Mouse (Mus musculus): ENCODE data around the gene Taar6. TPM values are rescaled to one million over a fixed set of nuclear protein-coding genes. Genes with fewer than 3 reads are reported as not detected.
A peak's percentile ranks its signal among the peaks of the same experiment; 100 is the strongest.

The Taar6 gene
- polyA plus RNA-seq, 1 experiment from 2014 or later: not detected

GRCm38 (mm10) chr10:23978901-23979705 lies 6.3 kb downstream of the Taar6 start:
- Histone ChIP-seq H3K4me2 (replicated peaks; ENCODE audit: low read depth, low read length) (no peak overlapping the region), H3K27ac (ENCODE audit: low read depth, low read length) (no peak overlapping the region), H3K4me3 (ENCODE audit: low read depth, low read length) (no peak overlapping the region), H3K9ac (ENCODE audit: low read depth, low read length) (no peak overlapping the region), H3K9me3 (ENCODE audit: control insufficient read depth, low read length) (no peaks in the 10 kb centered on the region), H3K36me3 (ENCODE audit: control insufficient read depth, insufficient read depth, low read length) (no peaks in the 10 kb centered on the region), H3K27me3 (ENCODE audit: control insufficient read depth, insufficient read depth, low read length) (no peaks in the 10 kb centered on the region), H3K4me1 (replicated peaks; ENCODE audit: control insufficient read depth, insufficient read depth, low read length) (no peaks in the 10 kb centered on the region)
- ATAC-seq (ENCODE audit: low FRiP score) (peak; percentile 82), DNase-seq (ENCODE audit: low spot score) (peak; percentile 87)
- 50% methylated on average over 16 of the region's 16 CpGs for whole genome bisulfite sequencing

- H3K9me3 ChIP-seq (ENCODE audit: control insufficient read depth, low read length): no peaks in the 10 kb centered on the region
- H3K4me3 ChIP-seq (ENCODE audit: low read depth, low read length): no peak overlapping the region
- no peaks in the 10 kb centered on the region for H3K36me3 ChIP-seq (ENCODE audit: control insufficient read depth, insufficient read depth, low read length)
- H3K4me2 ChIP-seq (replicated peaks; ENCODE audit: low read depth, low read length): no peak overlapping the region
- H3K9ac ChIP-seq (ENCODE audit: low read depth, low read length): no peak overlapping the region
- H3K27me3 ChIP-seq (ENCODE audit: control insufficient read depth, insufficient read depth, low read length): no peaks in the 10 kb centered on the region
- DNase-seq (ENCODE audit: low spot score) (no peak), ATAC-seq (ENCODE audit: low FRiP score) (no peak)
- H3K27ac ChIP-seq (ENCODE audit: low read depth, low read length): no peak overlapping the region
- no peaks in the 10 kb centered on the region for H3K4me1 ChIP-seq (replicated peaks; ENCODE audit: control insufficient read depth, insufficient read depth, low read length)
- WGBS: 45% methylated on average over 4 of the region's 4 CpGs
These were observed 7.5 kb downstream of the Taar6 start for GRCm38 (mm10) chr10:23977958-23978357.

DNA sequence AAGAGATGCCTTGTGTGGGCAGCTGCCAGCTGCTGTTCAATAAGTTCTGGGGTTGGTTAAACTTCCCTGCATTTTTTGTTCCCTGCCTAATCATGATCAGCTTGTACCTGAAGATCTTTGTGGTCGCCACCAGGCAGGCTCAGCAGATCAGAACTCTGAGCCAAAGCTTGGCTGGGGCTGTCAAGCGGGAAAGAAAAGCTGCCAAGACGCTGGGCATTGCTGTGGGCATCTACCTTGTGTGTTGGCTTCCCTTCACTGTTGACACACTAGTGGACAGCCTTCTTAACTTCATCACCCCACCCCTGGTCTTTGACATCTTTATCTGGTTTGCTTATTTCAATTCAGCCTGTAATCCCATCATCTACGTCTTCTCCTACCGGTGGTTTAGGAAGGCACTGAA lies 14.2 kb downstream of the Taar6 start:
- Histone ChIP-seq H3K27ac (ENCODE audit: low read depth, low read length) (no peak overlapping the region), H3K27me3 (ENCODE audit: control insufficient read depth, insufficient read depth, low read length) (no peaks in the 10 kb centered on the region), H3K36me3 (ENCODE audit: control insufficient read depth, insufficient read depth, low read length) (no peaks in the 10 kb centered on the region), H3K4me3 (ENCODE audit: low read depth, low read length) (no peak overlapping the region), H3K4me1 (replicated peaks; ENCODE audit: control insufficient read depth, insufficient read depth, low read length) (no peaks in the 10 kb centered on the region), H3K9me3 (ENCODE audit: control insufficient read depth, low read length) (no peaks in the 10 kb centered on the region), H3K4me2 (replicated peaks; ENCODE audit: low read depth, low read length) (no peak overlapping the region), H3K9ac (ENCODE audit: low read depth, low read length) (no peak overlapping the region)
- ATAC-seq (ENCODE audit: low FRiP score) (no peak), DNase-seq (ENCODE audit: low spot score) (no peak)
- WGBS: 88% methylated on average over 5 of the region's 5 CpGs

- Histone ChIP-seq H3K4me1 (replicated peaks; ENCODE audit: control insufficient read depth, insufficient read depth, low read length) (no peaks in the 10 kb centered on the region), H3K9me3 (ENCODE audit: control insufficient read depth, low read length) (no peaks in the 10 kb centered on the region), H3K27me3 (ENCODE audit: control insufficient read depth, insufficient read depth, low read length) (no peaks in the 10 kb centered on the region), H3K4me2 (replicated peaks; ENCODE audit: low read depth, low read length) (no peak within 1 kb of the TSS), H3K4me3 (ENCODE audit: low read depth, low read length) (no peak within 1 kb of the TSS), H3K36me3 (ENCODE audit: control insufficient read depth, insufficient read depth, low read length) (no peaks in the 10 kb centered on the region), H3K9ac (ENCODE audit: low read depth, low read length) (no peak within 1 kb of the TSS), H3K27ac (ENCODE audit: low read depth, low read length) (no peak within 1 kb of the TSS)
- ATAC-seq (ENCODE audit: low FRiP score) (no peak), DNase-seq (ENCODE audit: low spot score) (no peak)
- 91% methylated on average over 11 of the region's 11 CpGs for WGBS
These were observed 14.7 kb downstream of the Taar6 start, which contains the start of gene Taar5 for GRCm38 (mm10) chr10:23970656-23971165. Gene Taar5 (plus strand): TSS chr10:23970706.

DNA sequence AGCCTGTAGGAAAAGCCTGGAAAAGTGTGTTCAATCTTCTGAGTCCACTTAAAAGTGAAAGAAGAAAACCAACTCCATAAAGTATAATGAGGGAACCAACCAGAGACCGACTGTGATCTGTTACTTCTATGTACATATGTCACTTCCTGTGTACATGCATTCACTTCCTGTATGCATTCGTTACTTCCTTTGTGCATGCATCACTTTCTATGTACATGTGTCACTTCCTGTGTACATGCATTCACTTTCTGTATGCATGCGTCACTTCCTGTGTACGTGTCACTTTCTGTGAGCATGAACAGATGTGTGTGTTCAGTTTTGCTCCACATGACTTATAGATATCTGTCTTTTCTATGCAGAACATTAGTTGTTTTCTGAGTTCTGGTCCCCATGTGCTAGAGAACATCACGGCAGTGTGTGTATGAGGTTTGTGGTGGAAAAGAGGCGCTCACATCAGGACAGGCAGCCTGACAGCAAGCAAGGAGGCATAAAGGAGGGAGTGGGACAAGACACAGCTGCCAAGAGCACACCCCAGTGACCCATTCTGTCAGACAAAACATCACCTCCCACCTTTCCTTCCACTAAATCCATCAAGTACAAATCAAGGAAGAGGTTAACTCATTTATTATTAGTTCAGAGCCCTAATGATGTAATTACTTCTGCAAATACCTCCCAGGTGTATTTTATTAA lies 20.4 kb downstream of the Taar6 start:
- no peak overlapping the region for H3K27ac ChIP-seq (ENCODE audit: low read depth, low read length)
- H3K36me3 ChIP-seq (ENCODE audit: control insufficient read depth, insufficient read depth, low read length): no peaks in the 10 kb centered on the region
- no peaks in the 10 kb centered on the region for H3K4me1 ChIP-seq (replicated peaks; ENCODE audit: control insufficient read depth, insufficient read depth, low read length)
- no peak overlapping the region for H3K4me2 ChIP-seq (replicated peaks; ENCODE audit: low read depth, low read length)
- DNase-seq (ENCODE audit: low spot score): no peak
- WGBS: 88% methylated on average over 6 of the region's 6 CpGs
- ATAC-seq (ENCODE audit: low FRiP score): no peak
- no peaks in the 10 kb centered on the region for H3K27me3 ChIP-seq (ENCODE audit: control insufficient read depth, insufficient read depth, low read length)
- H3K4me3 ChIP-seq (ENCODE audit: low read depth, low read length): no peak overlapping the region
- no peak overlapping the region for H3K9ac ChIP-seq (ENCODE audit: low read depth, low read length)
- H3K9me3 ChIP-seq (ENCODE audit: control insufficient read depth, low read length): no peaks in the 10 kb centered on the region

DNA sequence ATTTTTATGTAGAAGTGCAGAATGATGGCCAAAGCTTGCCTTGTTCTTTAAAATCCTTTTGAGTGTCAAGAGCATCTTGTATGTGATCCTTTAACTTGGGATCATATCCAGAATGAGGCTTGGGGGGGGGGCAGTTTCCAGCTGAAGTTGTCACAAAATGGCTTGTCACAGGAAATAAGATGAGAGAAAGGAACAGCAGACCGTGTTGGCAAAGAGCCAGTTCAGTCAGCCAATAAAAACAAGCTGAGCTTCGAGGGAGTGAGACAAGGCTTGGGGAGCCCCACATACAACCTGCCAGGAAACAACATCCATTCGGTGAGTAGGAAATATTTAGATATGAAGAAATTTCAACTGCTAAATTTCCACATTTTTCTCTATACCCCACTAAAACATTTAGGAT lies 22.0 kb downstream of the Taar6 start:
- Histone ChIP-seq H3K9ac (ENCODE audit: low read depth, low read length) (no peak overlapping the region), H3K27ac (ENCODE audit: low read depth, low read length) (no peak overlapping the region), H3K36me3 (ENCODE audit: control insufficient read depth, insufficient read depth, low read length) (no peaks in the 10 kb centered on the region), H3K4me2 (replicated peaks; ENCODE audit: low read depth, low read length) (no peak overlapping the region), H3K4me1 (replicated peaks; ENCODE audit: control insufficient read depth, insufficient read depth, low read length) (no peaks in the 10 kb centered on the region), H3K4me3 (ENCODE audit: low read depth, low read length) (no peak overlapping the region), H3K27me3 (ENCODE audit: control insufficient read depth, insufficient read depth, low read length) (no peaks in the 10 kb centered on the region), H3K9me3 (ENCODE audit: control insufficient read depth, low read length) (no peaks in the 10 kb centered on the region)
- 66% methylated on average over 3 of the region's 3 CpGs for WGBS
- ATAC-seq (ENCODE audit: low FRiP score) (no peak), DNase-seq (ENCODE audit: low spot score) (no peak)

DNA sequence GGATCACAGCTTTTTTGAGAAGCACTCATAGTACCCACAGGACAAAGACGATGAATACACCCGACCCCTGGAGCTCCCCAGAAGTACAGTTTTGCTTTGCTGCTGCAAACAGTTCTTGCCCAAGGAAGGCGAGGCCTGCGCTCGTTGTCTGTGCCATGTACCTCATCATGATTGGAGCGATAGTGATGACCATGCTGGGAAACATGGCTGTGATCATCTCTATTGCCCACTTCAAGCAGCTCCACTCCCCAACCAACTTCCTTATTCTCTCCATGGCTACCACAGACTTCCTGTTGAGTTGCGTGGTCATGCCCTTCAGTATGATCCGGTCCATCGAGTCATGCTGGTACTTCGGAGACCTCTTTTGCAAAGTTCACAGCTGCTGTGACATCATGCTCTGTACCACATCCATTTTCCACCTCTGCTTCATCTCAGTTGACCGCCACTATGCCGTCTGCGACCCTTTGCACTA lies 25.0 kb downstream of the Taar6 start, which contains the start of gene Taar4:
TSS of gene Taar4 (plus strand) at position 51 of the 472 bp plus-strand sequence.
- 97% methylated on average over 13 of the region's 13 CpGs for WGBS
- no peaks in the 10 kb centered on the region for H3K9me3 ChIP-seq (ENCODE audit: control insufficient read depth, low read length)
- ATAC-seq (ENCODE audit: low FRiP score) (no peak), DNase-seq (ENCODE audit: low spot score) (no peak)
- H3K9ac ChIP-seq (ENCODE audit: low read depth, low read length): no peak within 1 kb of the TSS
- H3K4me2 ChIP-seq (replicated peaks; ENCODE audit: low read depth, low read length): no peak within 1 kb of the TSS
- no peak within 1 kb of the TSS for H3K27ac ChIP-seq (ENCODE audit: low read depth, low read length)
- H3K4me1 ChIP-seq (replicated peaks; ENCODE audit: control insufficient read depth, insufficient read depth, low read length): no peaks in the 10 kb centered on the region
- no peaks in the 10 kb centered on the region for H3K27me3 ChIP-seq (ENCODE audit: control insufficient read depth, insufficient read depth, low read length)
- H3K36me3 ChIP-seq (ENCODE audit: control insufficient read depth, insufficient read depth, low read length): no peaks in the 10 kb centered on the region
- no peak within 1 kb of the TSS for H3K4me3 ChIP-seq (ENCODE audit: low read depth, low read length)

- H3K9ac ChIP-seq (ENCODE audit: low read depth, low read length): no peak overlapping the region
- no peak overlapping the region for H3K4me2 ChIP-seq (replicated peaks; ENCODE audit: low read depth, low read length)
- no peak overlapping the region for H3K4me3 ChIP-seq (ENCODE audit: low read depth, low read length)
- H3K36me3 ChIP-seq (ENCODE audit: control insufficient read depth, insufficient read depth, low read length): no peaks in the 10 kb centered on the region
- DNase-seq (ENCODE audit: low spot score) (no peak), ATAC-seq (ENCODE audit: low FRiP score) (no peak)
- H3K27ac ChIP-seq (ENCODE audit: low read depth, low read length): no peak overlapping the region
- no peaks in the 10 kb centered on the region for H3K9me3 ChIP-seq (ENCODE audit: control insufficient read depth, low read length)
- H3K4me1 ChIP-seq (replicated peaks; ENCODE audit: control insufficient read depth, insufficient read depth, low read length): no peaks in the 10 kb centered on the region
- H3K27me3 ChIP-seq (ENCODE audit: control insufficient read depth, insufficient read depth, low read length): no peaks in the 10 kb centered on the region
- WGBS: 74% methylated on average over 3 of the region's 3 CpGs
These were observed 26.4 kb downstream of the Taar6 start for GRCm38 (mm10) chr10:23959071-23959470.
